Mouse (Mus musculus) embryonic facial prominence, embryonic 15.5 days (tissue): Measurements from ENCODE around the gene Kmt5b. TPM values are rescaled to one million over a fixed set of nuclear protein-coding genes. Genes with fewer than 3 reads are reported as not detected.

Source experiments
- ATAC-seq: fragments of 200-750 bp; cut with Nextera tagmentation; 2 replicates; pipeline ENCODE4 v1.8.0; 2017; ENCODE audit warnings: low read depth, moderate TSS enrichment; ENCODE audit not compliant: insufficient number of reproducible peaks, low FRiP score, low TSS enrichment
- H3K27ac ChIP-seq: fragments of 300-500 bp; sonication (generic); replicated peaks from 2 replicates; pipeline ENCODE4 v1.5.1; 2015; ENCODE audit warnings: mild to moderate bottlenecking, inconsistent platforms
- H3K27me3 ChIP-seq: fragments of 300-500 bp; sonication (generic); 2 replicates; pipeline ENCODE4 v1.6.1; 2015; ENCODE audit warnings: inconsistent platforms
- H3K36me3 ChIP-seq: fragments of 300-500 bp; sonication (generic); 2 replicates; pipeline ENCODE4 v1.6.1; 2015; ENCODE audit warnings: mild to moderate bottlenecking, inconsistent platforms
- H3K4me1 ChIP-seq: fragments of 300-500 bp; sonication (generic); 2 replicates; pipeline ENCODE4 v1.6.1; 2015; ENCODE audit warnings: inconsistent platforms
- H3K4me2 ChIP-seq: fragments of 300-500 bp; sonication (generic); replicated peaks from 2 replicates; pipeline ENCODE4 v1.6.1; 2015; ENCODE audit warnings: mild to moderate bottlenecking, inconsistent platforms
- H3K4me3 ChIP-seq: fragments of 300-500 bp; sonication (generic); replicated peaks from 2 replicates; pipeline ENCODE4 v1.5.1; 2015; ENCODE audit warnings: mild to moderate bottlenecking, inconsistent platforms
- H3K9ac ChIP-seq: fragments of 300-500 bp; sonication (generic); 2 replicates; pipeline ENCODE4 v1.6.1; 2015; ENCODE audit warnings: inconsistent platforms
- H3K9me3 ChIP-seq: fragments of 300-500 bp; sonication (generic); replicated peaks from 2 replicates; pipeline ENCODE4 v1.6.1; 2016; ENCODE audit warnings: inconsistent platforms
- WGBS: fragments of 180-500 bp; shearing (Covaris S2); methylation state at CpG from one replicate; pipeline ENCODE4 v1.1.7; 2015; 5-methylcytosine and 5-hydroxymethylcytosine counted together
- polyA plus RNA-seq: library from polyadenylated mRNA; unstranded; fragments of >200 nt; fragmentation: Nextera tagmentation; extraction: Ambion mirVana; gene quantifications from 2 replicates; pipeline ENCODE4 v1.2.1, GENCODE M21; 2015

Gene Kmt5b
- polyA plus RNA-seq, 1 experiment from 2014 or later = 24.7 TPM

- Histone ChIP-seq H3K36me3 (no peaks in the 10 kb centered on the region), H3K9me3 (no peaks in the 10 kb centered on the region), H3K4me2 (peak overlapping the region; percentile 63), H3K27ac (peak overlapping the region; percentile 91), H3K4me3 (peak overlapping the region; percentile 58; the same call in 1 of the 2 replicates), H3K27me3 (no peaks in the 10 kb centered on the region), H3K4me1 (0 out of 2 replicates have a peak, but pooled peaks cover 6% of the 10 kb centered on the region), H3K9ac (no peak overlapping the region)
- peak; percentile 29; the same call in 1 of the 2 replicates for ATAC-seq
- WGBS = 68% methylated on average over 7 of the region's 7 CpGs
Measured at GRCm38 (mm10) chr19:3743362-3743761, 23.9 kb upstream of the Kmt5b start.

GRCm38 (mm10) chr19:3743851-3744512 lies 23.2 kb upstream of the Kmt5b start:
- no peaks in the 10 kb centered on the region for H3K27me3 ChIP-seq
- peak; percentile 54; the same call in 1 of the 2 replicates for ATAC-seq
- H3K9ac ChIP-seq = peak overlapping the region; percentile 51
- WGBS = 2% methylated on average over 13 of the region's 13 CpGs
- no peaks in the 10 kb centered on the region for H3K9me3 ChIP-seq
- H3K4me3 ChIP-seq = peak overlapping the region; percentile 58
- H3K36me3 ChIP-seq = no peaks in the 10 kb centered on the region
- H3K4me2 ChIP-seq = peak overlapping the region; percentile 63
- H3K27ac ChIP-seq = peak overlapping the region; percentile 91
- H3K4me1 ChIP-seq = 0 out of 2 replicates have a peak, but pooled peaks cover 6% of the 10 kb centered on the region

GRCm38 (mm10) chr19:3752621-3753239 lies 14.5 kb upstream of the Kmt5b start:
- no peak for ATAC-seq
- Histone ChIP-seq H3K9ac (no peak overlapping the region), H3K4me2 (no peak overlapping the region), H3K36me3 (no peaks in the 10 kb centered on the region), H3K27ac (no peak overlapping the region), H3K4me1 (no peaks in the 10 kb centered on the region), H3K9me3 (no peaks in the 10 kb centered on the region), H3K27me3 (no peaks in the 10 kb centered on the region), H3K4me3 (no peak overlapping the region)
- WGBS = 54% methylated on average over 8 of the region's 8 CpGs

- no peaks in the 10 kb centered on the region for H3K27me3 ChIP-seq
- H3K4me2 ChIP-seq = no peak overlapping the region
- H3K27ac ChIP-seq = no peak overlapping the region
- H3K4me3 ChIP-seq = no peak overlapping the region
- ATAC-seq = no peak
- no peaks in the 10 kb centered on the region for H3K36me3 ChIP-seq
- no peaks in the 10 kb centered on the region for H3K9me3 ChIP-seq
- WGBS = 78% methylated on average over 1 of the region's 1 CpGs
- no peak overlapping the region for H3K9ac ChIP-seq
- H3K4me1 ChIP-seq = no peaks in the 10 kb centered on the region
Measured at GRCm38 (mm10) chr19:3753240-3753633, 14.0 kb upstream of the Kmt5b start.

- Histone ChIP-seq H3K9ac (no peak overlapping the region), H3K4me1 (no peaks in the 10 kb centered on the region), H3K4me2 (no peak overlapping the region), H3K4me3 (no peak overlapping the region), H3K27ac (no peak overlapping the region), H3K27me3 (no peaks in the 10 kb centered on the region), H3K9me3 (no peaks in the 10 kb centered on the region), H3K36me3 (no peaks in the 10 kb centered on the region)
- ATAC-seq = no peak
- 55% methylated on average over 8 of the region's 8 CpGs for WGBS
Measured at GRCm38 (mm10) chr19:3753738-3754137, 13.5 kb upstream of the Kmt5b start.

- Histone ChIP-seq H3K4me3 (no peak overlapping the region), H3K4me1 (no peaks in the 10 kb centered on the region), H3K27me3 (no peaks in the 10 kb centered on the region), H3K36me3 (no peaks in the 10 kb centered on the region), H3K9me3 (no peaks in the 10 kb centered on the region), H3K9ac (no peak overlapping the region), H3K4me2 (no peak overlapping the region), H3K27ac (no peak overlapping the region)
- WGBS = 52% methylated on average over 1 of the region's 1 CpGs
- no peak for ATAC-seq
Measured at GRCm38 (mm10) chr19:3757861-3758260, 9.4 kb upstream of the Kmt5b start.

- 76% methylated on average over 4 of the region's 4 CpGs for WGBS
- peaks cover 11% of the 10 kb centered on the region for H3K4me1 ChIP-seq
- H3K9me3 ChIP-seq = no peaks in the 10 kb centered on the region
- H3K9ac ChIP-seq = no peak overlapping the region
- H3K36me3 ChIP-seq = peaks cover 6% of the 10 kb centered on the region
- no peak for ATAC-seq
- no peak overlapping the region for H3K4me2 ChIP-seq
- no peaks in the 10 kb centered on the region for H3K27me3 ChIP-seq
- H3K4me3 ChIP-seq = no peak overlapping the region
- no peak overlapping the region for H3K27ac ChIP-seq
Measured at GRCm38 (mm10) chr19:3765221-3765820, 1.9 kb upstream of the Kmt5b start.

- WGBS = 85% methylated on average over 5 of the region's 5 CpGs
- Histone ChIP-seq H3K4me2 (peak overlapping the region; percentile 88; the same call in 1 of the 2 replicates), H3K27ac (no peak overlapping the region), H3K9me3 (no peaks in the 10 kb centered on the region), H3K27me3 (no peaks in the 10 kb centered on the region), H3K4me1 (peaks cover 12% of the 10 kb centered on the region), H3K36me3 (peaks cover 6% of the 10 kb centered on the region), H3K9ac (no peak overlapping the region), H3K4me3 (peak overlapping the region; percentile 96; the same call in 1 of the 2 replicates)
- no peak for ATAC-seq
Measured at GRCm38 (mm10) chr19:3766378-3766777, 843 bp upstream of the Kmt5b start.

GRCm38 (mm10) chr19:3767781-3768696 lies 818 bp downstream of the Kmt5b start:
- no peaks in the 10 kb centered on the region for H3K27me3 ChIP-seq
- peak overlapping the region; percentile 88 for H3K4me2 ChIP-seq
- no peaks in the 10 kb centered on the region for H3K9me3 ChIP-seq
- ATAC-seq = peak; percentile 67
- H3K9ac ChIP-seq = peak overlapping the region; percentile 100
- H3K4me1 ChIP-seq = peaks cover 12% of the 10 kb centered on the region
- peaks cover 6% of the 10 kb centered on the region for H3K36me3 ChIP-seq
- H3K4me3 ChIP-seq = peak overlapping the region; percentile 96
- H3K27ac ChIP-seq = peak overlapping the region; percentile 100
- under 1% methylated on average over 111 of the region's 111 CpGs for WGBS

- no peaks in the 10 kb centered on the region for H3K9me3 ChIP-seq
- peak; percentile 91 for ATAC-seq
- H3K4me2 ChIP-seq = peak overlapping the region; percentile 88
- WGBS = under 1% methylated on average over 45 of the region's 60 CpGs
- no peaks in the 10 kb centered on the region for H3K27me3 ChIP-seq
- peaks cover 6% of the 10 kb centered on the region for H3K36me3 ChIP-seq
- H3K4me1 ChIP-seq = peaks cover 12% of the 10 kb centered on the region
- H3K4me3 ChIP-seq = peak overlapping the region; percentile 96
- H3K27ac ChIP-seq = peak overlapping the region; percentile 100
- H3K9ac ChIP-seq = peak overlapping the region; percentile 100
Measured at GRCm38 (mm10) chr19:3768697-3769383, 1.6 kb downstream of the Kmt5b start.
